24 mouse cellular contexts compared by ENCODE assay signal in genomic region chr9:111377868-111378267, GRCm38 (mm10).
A peak's percentile ranks its signal among the peaks of the same experiment; 100 is the strongest.
DNase-seq lines count a peak whose midpoint lies in the region; ATAC-seq and TF ChIP-seq lines count a peak whose summit lies in the region.
"Had no signal": no experiment of that assay in that cellular context is flagged by ENCODE, and none has a peak within 500 bp of the region (broad histone marks: within the 10 kb centered on the region; RNA-seq: fewer than 3 reads in every experiment).

No protein-coding gene starts in this region.

- no peaks in the 10 kb centered on the region for H3K9me3 ChIP-seq in kidney, embryonic 14.5 days (ENCODE audit: control insufficient read depth, low read length)
- H3K9me3 ChIP-seq in kidney, embryonic 16.5 days (ENCODE audit: low read length): no peaks in the 10 kb centered on the region
- no peaks in the 10 kb centered on the region for H3K9me3 ChIP-seq in kidney, postnatal 0 days (replicated peaks; ENCODE audit: low read length)
- H3K9me3 ChIP-seq in liver, embryonic 11.5 days (ENCODE audit: control insufficient read depth, low read length): no peaks in the 10 kb centered on the region
- H3K9me3 ChIP-seq: embryonic facial prominence, embryonic 10.5 days; embryonic facial prominence, embryonic 13.5 days; forebrain, embryonic 10.5 days; forebrain, embryonic 13.5 days; hindbrain, embryonic 12.5 days; hindbrain, embryonic 15.5 days had no signal

- 0 out of 2 replicates have a peak, but pooled peaks cover 5% of the 10 kb centered on the region for H3K4me1 ChIP-seq in kidney, embryonic 14.5 days (ENCODE audit: control insufficient read depth, insufficient read depth, low read length)
- H3K4me1 ChIP-seq in kidney, embryonic 16.5 days (ENCODE audit: insufficient read depth, low read length): peaks cover 8% of the 10 kb centered on the region; the same call in 1 of the 2 replicates
- no peaks in the 10 kb centered on the region for H3K4me1 ChIP-seq in kidney, postnatal 0 days (replicated peaks; ENCODE audit: insufficient read depth, low read length)
- H3K4me1 ChIP-seq in liver, embryonic 11.5 days (replicated peaks; ENCODE audit: control insufficient read depth, insufficient read depth, low read length): no peaks in the 10 kb centered on the region
- H3K4me1 ChIP-seq: embryonic facial prominence, embryonic 10.5 days; embryonic facial prominence, embryonic 13.5 days; forebrain, embryonic 10.5 days; forebrain, embryonic 13.5 days; hindbrain, embryonic 12.5 days; hindbrain, embryonic 15.5 days had no signal

- WGBS in kidney, embryonic 14.5 days: 58% methylated on average over 6 of the region's 6 CpGs
- 54% methylated on average over 6 of the region's 6 CpGs for WGBS in kidney, embryonic 16.5 days
- 49% methylated on average over 6 of the region's 6 CpGs for WGBS in kidney, postnatal 0 days
- WGBS in liver, embryonic 11.5 days: 81% methylated on average over 6 of the region's 6 CpGs

- no peak overlapping the region for H3K9ac ChIP-seq in kidney, embryonic 14.5 days (ENCODE audit: low read depth, low read length)
- H3K9ac ChIP-seq in kidney, embryonic 16.5 days (replicated peaks; ENCODE audit: low read length): no peak overlapping the region
- H3K9ac ChIP-seq in kidney, postnatal 0 days (ENCODE audit: low read depth, low read length): no peak overlapping the region
- no peak overlapping the region for H3K9ac ChIP-seq in liver, embryonic 11.5 days (ENCODE audit: low read depth, low read length)
- H3K9ac ChIP-seq: embryonic facial prominence, embryonic 13.5 days; forebrain, embryonic 13.5 days; hindbrain, embryonic 12.5 days; hindbrain, embryonic 15.5 days had no signal

- no peak for TF ChIP-seq CTCF in kidney, postnatal 0 days (IDR thresholded peaks at IDR 0.05; ENCODE audit: low read depth)

- H3K4me3 ChIP-seq in kidney, embryonic 14.5 days (ENCODE audit: low read length): no peak overlapping the region
- no peak overlapping the region for H3K4me3 ChIP-seq in kidney, embryonic 16.5 days (ENCODE audit: low read length)
- no peak overlapping the region for H3K4me3 ChIP-seq in kidney, postnatal 0 days (replicated peaks; ENCODE audit: low read depth, low read length)
- no peak overlapping the region for H3K4me3 ChIP-seq in liver, embryonic 11.5 days (ENCODE audit: low read depth, low read length)
- H3K4me3 ChIP-seq: embryonic facial prominence, embryonic 10.5 days; embryonic facial prominence, embryonic 13.5 days; forebrain, embryonic 10.5 days; forebrain, embryonic 13.5 days; hindbrain, embryonic 12.5 days; hindbrain, embryonic 15.5 days had no signal

- DNase-seq in kidney, adult 11 months: no peak
- DNase-seq in kidney, postnatal 0 days (ENCODE audit: low spot score): peak; percentile 41
- DNase-seq in kidney, postnatal 4 days: peak; percentile 22 to 42
- no peak for DNase-seq in gastrocnemius, postnatal 14 days
- DNase-seq in liver, embryonic 11.5 days (ENCODE audit: low spot score): no peak
- DNase-seq: adrenal gland, adult 8-10 months; adrenal gland, postnatal 25 days; cerebellum, adult 11-12 months; cerebellum, adult 8-10 months; cerebellum, postnatal 10 days; cerebellum, postnatal 36 days; embryo, embryonic 11 days; gastrocnemius, postnatal 10 days had no signal

- H3K27ac ChIP-seq in kidney, embryonic 14.5 days (ENCODE audit: low read depth, low read length): no peak overlapping the region
- no peak overlapping the region for H3K27ac ChIP-seq in kidney, embryonic 16.5 days (ENCODE audit: low read length)
- no peak overlapping the region for H3K27ac ChIP-seq in kidney, postnatal 0 days
- no peak overlapping the region for H3K27ac ChIP-seq in liver, embryonic 11.5 days (ENCODE audit: low read depth, low read length)
- H3K27ac ChIP-seq: embryonic facial prominence, embryonic 10.5 days; embryonic facial prominence, embryonic 13.5 days; forebrain, embryonic 10.5 days; forebrain, embryonic 13.5 days; hindbrain, embryonic 12.5 days; hindbrain, embryonic 15.5 days had no signal

- intact Hi-C loops in gastrocnemius, postnatal 14 days (cut with DNase I; ENCODE audit: low total_unique reads): no loop called here

- no peak overlapping the region for H3K4me2 ChIP-seq in kidney, embryonic 14.5 days (replicated peaks; ENCODE audit: low read depth, low read length)
- no peak overlapping the region for H3K4me2 ChIP-seq in kidney, embryonic 16.5 days (replicated peaks; ENCODE audit: low read depth, low read length)
- no peak overlapping the region for H3K4me2 ChIP-seq in kidney, postnatal 0 days (ENCODE audit: low read length)
- no peak overlapping the region for H3K4me2 ChIP-seq in liver, embryonic 11.5 days
- H3K4me2 ChIP-seq: embryonic facial prominence, embryonic 13.5 days; forebrain, embryonic 13.5 days; heart, embryonic 11.5 days; hindbrain, embryonic 12.5 days; hindbrain, embryonic 15.5 days had no signal

- peak; percentile 57; the same call in 1 of the 2 replicates for ATAC-seq in kidney, embryonic 14.5 days (ENCODE audit: low FRiP score, low TSS enrichment)
- ATAC-seq in kidney, embryonic 16.5 days (ENCODE audit: low FRiP score, low TSS enrichment): peak; percentile 71; the same call in 1 of the 2 replicates
- ATAC-seq in kidney, postnatal 0 days (replicated peaks; ENCODE audit: low FRiP score, low read depth): no peak; the same call in 1 of the 2 replicates
- ATAC-seq in liver, embryonic 11.5 days (replicated peaks; ENCODE audit: low FRiP score): no peak
- ATAC-seq: CD4-positive, CD25-positive, alpha-beta regulatory T cell, adult 4 months; forebrain, embryonic 13.5 days; forebrain, embryonic 16.5 days had no signal

- H3K36me3 ChIP-seq in kidney, embryonic 14.5 days (ENCODE audit: control insufficient read depth, insufficient read depth, low read length): no peaks in the 10 kb centered on the region
- H3K36me3 ChIP-seq in kidney, embryonic 16.5 days (ENCODE audit: insufficient read depth, low read length): no peaks in the 10 kb centered on the region
- no peaks in the 10 kb centered on the region for H3K36me3 ChIP-seq in kidney, postnatal 0 days (ENCODE audit: insufficient read depth, low read length)
- H3K36me3 ChIP-seq in liver, embryonic 11.5 days (ENCODE audit: control insufficient read depth, insufficient read depth, low read length): no peaks in the 10 kb centered on the region
- H3K36me3 ChIP-seq: embryonic facial prominence, embryonic 10.5 days; embryonic facial prominence, embryonic 13.5 days; forebrain, embryonic 10.5 days; hindbrain, embryonic 12.5 days had no signal

- H3K27me3 ChIP-seq in kidney, embryonic 14.5 days (ENCODE audit: control insufficient read depth, insufficient read depth, low read length): no peaks in the 10 kb centered on the region
- no peaks in the 10 kb centered on the region for H3K27me3 ChIP-seq in kidney, embryonic 16.5 days (ENCODE audit: insufficient read depth, low read length)
- no peaks in the 10 kb centered on the region for H3K27me3 ChIP-seq in kidney, postnatal 0 days (ENCODE audit: insufficient read depth, low read length)
- H3K27me3 ChIP-seq in liver, embryonic 11.5 days (replicated peaks; ENCODE audit: control insufficient read depth, insufficient read depth, low read length): no peaks in the 10 kb centered on the region
- H3K27me3 ChIP-seq: embryonic facial prominence, embryonic 13.5 days; forebrain, embryonic 13.5 days; hindbrain, embryonic 12.5 days; hindbrain, embryonic 15.5 days had no signal

Comparison
In these comparisons a context has a peak if more than half of its experiments do, and no peak if none do; other contexts are left out.
1. ATAC-seq: peak in kidney, embryonic 14.5 days (single experiment) and kidney, embryonic 16.5 days (single experiment); none in kidney, postnatal 0 days (single experiment) and liver, embryonic 11.5 days (single experiment).
2. DNase-seq: peak in kidney, postnatal 0 days (single experiment) and kidney, postnatal 4 days (2 of 2); none in kidney, adult 11 months (single experiment), gastrocnemius, postnatal 14 days (single experiment) and liver, embryonic 11.5 days (single experiment).